Mouse (Mus musculus) liver, embryonic 16.5 days (tissue): ENCODE measurements around the gene Kcnq1. TPM values are rescaled to one million over a fixed set of nuclear protein-coding genes. Genes with fewer than 3 reads are reported as not detected.

Experiments
- ATAC-seq: fragments of 200-750 bp; cut with Nextera tagmentation; 2 replicates; pipeline ENCODE4 v1.8.0; 2017; ENCODE audit warnings: low read depth, mild to moderate bottlenecking, moderate number of reproducible peaks, moderate library complexity
- H3K27ac ChIP-seq: fragments of 300-500 bp; sonication (generic); 2 replicates; pipeline ENCODE4 v1.5.1; 2014; ENCODE audit warnings: mild to moderate bottlenecking, low read length
- H3K27me3 ChIP-seq: fragments of 300-500 bp; sonication (generic); 2 replicates; pipeline ENCODE4 v1.6.1; 2014; ENCODE audit warnings: low read depth, low read length, mixed read lengths; ENCODE audit not compliant: control insufficient read depth, insufficient read depth
- H3K36me3 ChIP-seq: fragments of 300-500 bp; sonication (generic); 2 replicates; pipeline ENCODE4 v1.6.1; 2014; ENCODE audit warnings: mild to moderate bottlenecking; ENCODE audit not compliant: control insufficient read depth, insufficient read depth
- H3K4me1 ChIP-seq: fragments of 300-500 bp; sonication (generic); 2 replicates; pipeline ENCODE4 v1.6.1; 2014; ENCODE audit warnings: low read depth, low read length, mixed read lengths; ENCODE audit not compliant: control insufficient read depth
- H3K4me2 ChIP-seq: fragments of 300-500 bp; sonication (generic); 2 replicates; pipeline ENCODE4 v1.6.1; 2014; ENCODE audit warnings: low read depth, low read length, mixed read lengths
- H3K4me3 ChIP-seq: fragments of 300-500 bp; sonication (generic); 2 replicates; pipeline ENCODE4 v1.5.1; 2014; ENCODE audit warnings: low read depth, mild to moderate bottlenecking, low read length
- H3K9ac ChIP-seq: fragments of 300-500 bp; sonication (generic); 2 replicates; pipeline ENCODE4 v1.6.1; 2014; ENCODE audit warnings: low read depth, low read length
- H3K9me3 ChIP-seq: fragments of 300-500 bp; sonication (generic); replicated peaks from 2 replicates; pipeline ENCODE4 v1.6.1; 2016; ENCODE audit warnings: low read length; ENCODE audit not compliant: control insufficient read depth
- WGBS: fragments of 180-500 bp; shearing (Covaris S2); extraction: QIAGEN DNeasy Blood & Tissue Kit; methylation state at CpG from one replicate; pipeline ENCODE4 v1.1.7; 2014; ENCODE audit not compliant: insufficient replicate concordance; 5-methylcytosine and 5-hydroxymethylcytosine counted together
- polyA plus RNA-seq: library from polyadenylated mRNA; unstranded; fragments of >200 nt; fragmentation: Nextera tagmentation; extraction: Ambion mirVana; gene quantifications from 2 replicates; pipeline ENCODE4 v1.2.1, GENCODE M21; 2015

The Kcnq1 gene
- polyA plus RNA-seq, 1 experiment from 2014 or later, result 0.65 TPM

DNA sequence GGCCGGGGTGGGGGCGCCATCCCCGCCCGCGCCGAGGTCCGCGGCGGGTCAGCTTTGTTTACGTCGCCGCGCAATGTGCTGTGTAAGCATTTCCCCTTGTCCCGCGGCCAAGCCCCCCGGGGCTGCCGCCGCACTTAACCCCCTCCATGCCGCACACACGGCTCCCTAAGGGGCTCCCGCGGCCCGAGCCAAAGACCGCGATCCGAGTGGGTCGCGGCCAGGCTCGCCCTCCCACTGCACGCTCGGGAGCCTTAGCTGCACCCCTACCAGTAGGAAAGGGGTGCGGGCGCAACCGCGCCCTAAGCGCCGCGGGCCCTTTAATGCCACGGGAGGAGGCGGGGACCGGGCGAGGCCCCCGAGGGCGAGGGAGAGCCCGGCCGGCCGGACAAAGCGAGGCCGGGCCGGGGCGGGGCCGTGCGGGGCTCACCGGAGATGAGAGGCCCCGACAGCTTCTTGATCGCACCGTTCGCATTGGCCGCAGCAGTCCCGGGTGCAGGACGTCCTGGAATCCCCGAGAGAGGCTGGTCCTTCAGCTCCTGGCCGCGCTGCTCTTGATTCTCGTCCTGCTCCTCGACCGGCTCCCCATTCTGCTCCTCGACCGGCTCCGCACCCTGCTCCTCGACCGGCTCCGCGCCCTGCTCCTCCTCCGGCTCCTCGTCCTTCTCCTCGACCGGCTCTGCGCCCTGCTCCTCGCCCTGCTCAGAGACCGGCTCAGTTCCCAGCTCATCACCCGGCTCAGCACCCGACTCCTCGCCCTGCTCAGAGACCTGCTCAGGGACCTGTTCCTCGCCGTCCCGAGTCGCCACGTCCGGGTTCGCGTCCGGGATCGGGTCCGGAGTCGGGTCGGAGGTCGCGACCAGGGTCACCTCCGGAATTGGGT is 353.4 kb downstream of the Kcnq1 start:
- Histone ChIP-seq H3K27ac (no peak overlapping the region), H3K4me3 (peak overlapping the region; percentile 54), H3K36me3 (no peaks in the 10 kb centered on the region), H3K27me3 (peaks cover 35% of the 10 kb centered on the region), H3K9ac (peak overlapping the region; percentile 39), H3K4me1 (peaks cover 13% of the 10 kb centered on the region), H3K9me3 (peaks cover 22% of the 10 kb centered on the region), H3K4me2 (peak overlapping the region; percentile 67)
- 33% methylated on average over 100 of the region's 100 CpGs for WGBS
- ATAC-seq, result no peak

DNA sequence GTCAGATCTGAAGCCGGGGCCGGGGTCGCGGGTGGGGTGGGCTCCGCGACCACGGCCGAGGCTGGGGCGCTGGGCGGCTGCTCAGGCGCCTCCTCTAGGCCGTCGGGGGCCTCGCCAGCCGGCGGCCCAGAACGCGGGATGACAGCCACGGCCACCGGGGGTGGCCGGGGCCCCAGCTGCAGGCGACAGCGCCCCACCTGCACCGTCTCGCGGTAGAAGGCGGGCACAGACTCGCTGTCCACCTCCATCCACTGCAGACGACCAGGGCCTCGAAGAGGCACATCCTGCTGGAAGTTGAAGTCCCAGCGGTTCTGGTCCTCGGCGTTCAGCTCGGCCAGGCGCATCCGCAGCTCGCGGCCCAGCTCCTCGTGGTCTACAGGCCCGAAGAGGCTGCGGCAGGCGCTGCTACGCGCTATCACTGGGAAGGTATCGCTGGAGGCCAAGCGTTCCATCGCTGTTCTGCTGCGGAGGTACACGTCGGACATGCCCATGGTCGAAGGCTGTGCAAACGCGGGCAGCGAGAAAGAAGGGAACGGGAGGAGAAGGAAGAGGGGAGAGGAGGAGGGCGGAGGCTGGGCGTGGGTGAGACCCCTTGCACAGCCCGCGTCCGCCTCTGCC is 354.2 kb downstream of the Kcnq1 start:
- ATAC-seq, result no peak
- H3K9ac ChIP-seq, result peak overlapping the region; percentile 43
- H3K27ac ChIP-seq, result no peak overlapping the region
- peaks cover 17% of the 10 kb centered on the region for H3K4me1 ChIP-seq
- H3K27me3 ChIP-seq, result peaks cover 43% of the 10 kb centered on the region
- peaks cover 22% of the 10 kb centered on the region for H3K9me3 ChIP-seq
- peak overlapping the region; percentile 67 for H3K4me2 ChIP-seq
- H3K36me3 ChIP-seq, result no peaks in the 10 kb centered on the region
- WGBS, result 29% methylated on average over 58 of the region's 60 CpGs
- peak overlapping the region; percentile 54 for H3K4me3 ChIP-seq

DNA sequence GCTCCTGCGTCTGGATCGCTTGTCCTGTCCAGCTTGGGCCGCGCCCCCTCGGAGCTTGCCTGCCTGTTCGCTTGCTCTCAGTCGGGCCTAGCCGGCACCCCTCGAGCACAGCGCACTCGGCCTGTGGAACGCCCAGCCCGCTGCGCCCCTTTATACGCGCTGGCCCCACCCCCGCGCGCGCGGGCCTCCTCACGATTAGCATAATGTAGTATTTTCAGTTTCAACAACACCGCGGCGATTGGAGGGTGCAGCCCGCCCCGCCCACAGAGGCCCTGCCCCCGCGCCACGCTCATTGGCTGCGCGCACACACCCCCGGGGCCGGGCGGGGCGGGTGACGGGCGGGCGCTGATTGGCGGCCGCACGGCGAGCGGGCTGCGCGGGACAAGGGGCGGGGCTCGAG is 354.7 kb downstream of the Kcnq1 start, which contains the start of gene Cdkn1c:
Gene Cdkn1c (minus strand): TSS at position 177 of the 400 bp plus-strand sequence.
- Histone ChIP-seq H3K4me3 (peak within 1 kb of the TSS; percentile 54), H3K9me3 (peaks cover 22% of the 10 kb centered on the region), H3K27ac (no peak within 1 kb of the TSS), H3K4me1 (peaks cover 17% of the 10 kb centered on the region), H3K36me3 (no peaks in the 10 kb centered on the region), H3K9ac (peak within 1 kb of the TSS; percentile 43), H3K27me3 (peaks cover 46% of the 10 kb centered on the region), H3K4me2 (peak within 1 kb of the TSS; percentile 67)
- peak; percentile 89 for ATAC-seq
- 32% methylated on average over 45 of the region's 48 CpGs for WGBS

DNA sequence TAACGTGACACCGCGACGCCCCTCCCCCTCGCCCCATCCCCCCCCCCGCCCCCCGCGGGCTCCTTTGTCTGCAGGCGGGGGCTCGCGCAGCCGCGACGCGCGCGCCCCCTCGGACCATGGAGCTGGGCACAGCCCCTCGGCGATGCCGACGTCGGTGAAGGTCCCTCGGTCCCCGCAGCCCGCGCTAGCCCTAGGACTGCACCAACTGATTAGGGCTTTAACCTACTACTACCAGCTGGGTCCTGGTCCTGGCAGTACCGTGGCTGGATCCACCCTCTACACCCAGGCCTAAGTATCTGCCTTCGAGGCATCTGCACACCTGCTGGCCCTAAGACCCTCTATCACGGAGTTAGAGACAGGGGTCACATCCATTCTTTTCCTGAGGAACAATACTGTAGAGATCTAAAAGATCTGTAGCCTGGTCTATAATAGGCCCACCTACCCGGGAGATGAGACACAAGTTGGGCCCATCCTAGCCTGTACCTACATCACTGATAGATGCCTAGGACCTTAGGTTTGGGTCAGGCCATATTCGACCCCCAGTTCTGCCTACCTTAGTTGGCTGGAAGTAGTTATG is 355.2 kb downstream of the Kcnq1 start:
- Histone ChIP-seq H3K36me3 (no peaks in the 10 kb centered on the region), H3K4me1 (peaks cover 19% of the 10 kb centered on the region), H3K4me3 (peak overlapping the region; percentile 47), H3K9me3 (peaks cover 22% of the 10 kb centered on the region), H3K27me3 (peaks cover 49% of the 10 kb centered on the region), H3K4me2 (peak overlapping the region; percentile 67), H3K9ac (no peak overlapping the region; the same call in 1 of the 2 replicates), H3K27ac (no peak overlapping the region)
- WGBS, result 25% methylated on average over 18 of the region's 32 CpGs
- ATAC-seq, result peak; percentile 10

DNA sequence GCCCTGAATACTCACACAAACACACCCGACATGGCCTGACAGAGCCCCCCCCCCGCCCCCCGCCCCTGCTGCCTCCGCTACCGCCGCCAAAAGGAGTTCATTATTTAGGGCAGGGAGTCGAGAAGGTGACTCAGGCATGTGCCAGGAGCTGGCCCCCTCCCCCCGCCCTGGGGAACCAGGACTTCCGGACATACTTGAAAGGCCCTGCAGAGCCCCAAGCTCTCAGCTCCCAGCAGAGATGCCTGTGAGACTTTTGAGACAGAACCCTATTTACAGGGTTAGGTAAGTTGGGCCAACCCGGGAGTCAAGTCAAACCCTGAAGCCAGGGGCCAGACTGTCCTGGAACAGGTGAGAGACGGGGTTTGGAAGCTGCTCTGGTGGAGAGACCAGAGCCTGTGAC is 355.8 kb downstream of the Kcnq1 start:
- no peaks in the 10 kb centered on the region for H3K36me3 ChIP-seq
- no peak overlapping the region for H3K4me2 ChIP-seq
- ATAC-seq, result no peak
- peaks cover 19% of the 10 kb centered on the region for H3K4me1 ChIP-seq
- H3K27me3 ChIP-seq, result peaks cover 49% of the 10 kb centered on the region
- no peak overlapping the region for H3K27ac ChIP-seq
- 36% methylated on average over 11 of the region's 11 CpGs for WGBS
- H3K4me3 ChIP-seq, result no peak overlapping the region
- H3K9ac ChIP-seq, result no peak overlapping the region
- H3K9me3 ChIP-seq, result peaks cover 22% of the 10 kb centered on the region

DNA sequence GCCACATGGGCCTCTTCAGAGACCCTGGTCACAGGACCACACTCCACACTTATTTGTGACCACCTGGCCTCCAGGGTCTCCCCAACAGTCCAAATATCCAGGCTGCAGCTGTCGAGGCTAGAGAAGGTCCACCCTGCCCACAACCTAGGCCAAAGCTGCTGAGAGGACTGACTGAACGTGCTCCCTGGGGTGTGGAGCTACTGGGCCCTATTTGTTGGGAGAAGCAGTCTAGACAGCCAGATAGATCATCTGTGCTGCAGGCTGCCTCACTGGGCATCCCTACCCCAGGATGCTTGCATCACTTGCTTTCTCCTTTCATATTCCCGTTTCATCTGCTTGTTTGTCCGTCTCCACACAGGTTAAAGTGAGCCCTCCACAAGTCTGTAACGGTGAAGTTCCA is 356.4 kb downstream of the Kcnq1 start:
- no peak overlapping the region for H3K9ac ChIP-seq
- H3K4me1 ChIP-seq, result peaks cover 19% of the 10 kb centered on the region
- peaks cover 22% of the 10 kb centered on the region for H3K9me3 ChIP-seq
- H3K27me3 ChIP-seq, result peaks cover 49% of the 10 kb centered on the region
- no peak for ATAC-seq
- no peak overlapping the region for H3K4me3 ChIP-seq
- no peak overlapping the region for H3K4me2 ChIP-seq
- no peak overlapping the region for H3K27ac ChIP-seq
- H3K36me3 ChIP-seq, result no peaks in the 10 kb centered on the region
- 61% methylated on average over 5 of the region's 5 CpGs for WGBS

DNA sequence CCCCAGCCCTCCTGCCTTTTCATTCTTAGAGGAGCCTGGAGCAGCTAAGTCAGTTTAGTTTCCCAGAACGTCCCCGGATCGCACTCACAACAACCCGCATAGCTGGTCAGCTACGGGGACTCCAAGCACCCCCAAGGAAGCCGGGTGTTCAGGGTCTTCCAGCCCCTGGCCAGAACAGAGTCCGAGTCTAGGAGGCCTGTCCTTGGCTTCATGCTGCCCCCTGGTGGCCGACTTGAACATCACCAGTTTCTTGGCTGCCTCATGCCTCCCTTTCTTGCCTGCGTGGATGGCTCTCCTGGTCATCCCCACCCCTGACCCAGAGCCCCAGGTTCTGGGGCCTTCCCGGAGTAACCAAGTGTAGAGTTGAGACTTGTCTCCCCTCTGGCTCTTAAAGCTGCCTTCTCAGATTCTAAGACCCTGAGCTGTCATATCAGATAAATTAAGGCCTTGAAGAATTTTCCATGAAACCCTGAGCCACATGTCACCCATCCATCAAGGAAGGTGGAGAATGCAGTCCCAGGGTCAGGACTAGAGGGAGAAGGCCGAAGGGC is 357.8 kb downstream of the Kcnq1 start:
- no peak overlapping the region for H3K4me2 ChIP-seq
- H3K27ac ChIP-seq, result peak overlapping the region; percentile 21; the same call in 1 of the 2 replicates
- 32% methylated on average over 11 of the region's 11 CpGs for WGBS
- no peak overlapping the region for H3K4me3 ChIP-seq
- H3K9ac ChIP-seq, result no peak overlapping the region
- peaks cover 22% of the 10 kb centered on the region for H3K9me3 ChIP-seq
- peaks cover 42% of the 10 kb centered on the region for H3K27me3 ChIP-seq
- peaks cover 19% of the 10 kb centered on the region for H3K4me1 ChIP-seq
- H3K36me3 ChIP-seq, result no peaks in the 10 kb centered on the region
- ATAC-seq, result no peak

DNA sequence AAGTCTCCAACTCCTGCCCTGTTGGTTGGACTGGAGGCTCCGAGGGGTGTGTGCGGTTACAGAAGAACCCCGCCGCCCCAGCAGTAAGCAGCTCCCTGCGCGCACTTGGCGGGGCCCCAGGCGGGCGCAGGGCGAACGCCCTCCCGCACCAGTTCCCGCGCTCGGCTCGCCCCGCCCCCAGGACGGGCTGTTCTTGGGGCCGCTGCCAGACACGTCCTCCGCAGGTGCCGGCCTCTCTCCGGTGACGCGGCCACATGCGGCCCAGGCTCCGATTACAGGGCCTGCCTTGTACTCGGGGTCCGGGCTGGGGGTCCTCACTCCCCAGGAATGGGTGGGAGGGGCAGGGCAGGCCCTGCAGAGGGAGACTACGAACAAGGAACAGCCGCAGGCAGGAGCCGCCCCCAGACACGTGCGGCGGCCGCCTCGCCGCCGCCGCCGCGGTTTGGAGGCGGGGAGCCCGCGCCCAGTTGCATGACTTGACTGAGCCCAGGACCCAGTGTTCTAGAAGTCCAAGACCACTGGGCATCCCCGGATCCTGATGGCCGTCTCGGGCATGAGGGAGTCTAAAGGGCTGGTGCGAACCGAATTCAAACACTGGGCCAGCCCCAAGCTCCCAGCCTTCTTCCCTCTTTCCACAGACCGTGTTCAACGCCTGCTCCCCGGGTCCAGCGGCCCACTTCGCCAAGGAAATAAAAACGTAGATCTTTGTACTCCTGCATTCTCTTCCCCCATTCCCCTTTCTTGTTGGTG is 358.8 kb downstream of the Kcnq1 start:
- Histone ChIP-seq H3K36me3 (no peaks in the 10 kb centered on the region), H3K27me3 (peaks cover 32% of the 10 kb centered on the region), H3K9ac (peak overlapping the region; percentile 25; the same call in 1 of the 2 replicates), H3K9me3 (peaks cover 12% of the 10 kb centered on the region), H3K4me3 (peak overlapping the region; percentile 38), H3K4me2 (peak overlapping the region; percentile 59), H3K4me1 (peaks cover 19% of the 10 kb centered on the region), H3K27ac (peak overlapping the region; percentile 21)
- 19% methylated on average over 56 of the region's 56 CpGs for WGBS
- ATAC-seq, result peak; percentile 49
